Mouse (Mus musculus) B cell, adult (primary cell): ENCODE measurements around the gene Taar8c. TPM values are rescaled to one million over a fixed set of nuclear protein-coding genes. Genes with fewer than 3 reads are reported as not detected.

ENCODE experiments used
- total RNA-seq: library from RNA; stranded (reverse); gene quantifications from 4 replicates; pipeline ENCODE4 v1.2.4, GENCODE M21; 2023; ENCODE audit not compliant: inconsistent age

Gene Taar8c
- total RNA-seq, result not detected in 4 replicates

GRCm38 (mm10) chr10:24101812-24102211 lies at the start of gene Taar8c:
Taar8c (minus strand) TSS chr10:24101912.

DNA sequence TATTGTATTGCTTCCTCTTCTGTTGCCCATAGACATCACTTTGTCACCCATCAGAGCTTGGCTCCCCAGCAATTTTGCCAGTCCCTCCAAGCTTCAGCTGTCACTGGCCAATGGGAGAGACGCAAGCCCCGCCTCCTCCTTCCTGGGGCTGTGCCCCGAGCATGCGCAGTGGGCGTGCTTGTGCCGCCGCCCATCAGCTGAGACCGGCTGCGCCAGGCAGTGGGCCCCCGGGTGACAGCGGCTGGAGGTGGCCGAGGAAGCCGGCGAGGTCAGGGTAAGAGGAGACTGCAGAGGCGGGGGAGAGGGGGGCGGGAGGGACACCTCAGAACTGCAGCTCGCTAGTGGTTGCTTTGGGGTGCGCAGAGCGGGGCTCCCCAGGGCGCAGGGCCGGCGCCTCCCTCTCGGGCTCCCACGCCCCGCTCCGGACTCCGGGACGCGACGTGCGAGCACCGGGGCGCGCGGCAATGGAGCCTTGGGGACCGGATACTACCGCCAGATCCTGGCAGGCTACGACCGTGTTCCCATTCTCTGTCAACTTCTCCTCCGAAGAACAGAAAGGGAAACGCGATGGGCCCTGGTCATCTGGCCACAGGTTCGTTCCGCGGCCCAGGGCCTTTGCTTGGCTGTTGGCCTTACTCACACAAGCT lies 47.5 kb upstream of the Taar8c start, which contains the start of gene Stx7:
TSS of gene Stx7 (plus strand) at position 168 of the 647 bp plus-strand sequence.

GRCm38 (mm10) chr10:24109434-24109833 lies 7.7 kb upstream of the Taar8c start, which contains the start of gene Taar9:
Taar9 (minus strand) TSS chr10:24109534.

GRCm38 (mm10) chr10:24092194-24092593 lies 9.5 kb downstream of the Taar8c start, which contains the start of gene Taar8b:
Taar8b (minus strand) TSS chr10:24092294.

DNA sequence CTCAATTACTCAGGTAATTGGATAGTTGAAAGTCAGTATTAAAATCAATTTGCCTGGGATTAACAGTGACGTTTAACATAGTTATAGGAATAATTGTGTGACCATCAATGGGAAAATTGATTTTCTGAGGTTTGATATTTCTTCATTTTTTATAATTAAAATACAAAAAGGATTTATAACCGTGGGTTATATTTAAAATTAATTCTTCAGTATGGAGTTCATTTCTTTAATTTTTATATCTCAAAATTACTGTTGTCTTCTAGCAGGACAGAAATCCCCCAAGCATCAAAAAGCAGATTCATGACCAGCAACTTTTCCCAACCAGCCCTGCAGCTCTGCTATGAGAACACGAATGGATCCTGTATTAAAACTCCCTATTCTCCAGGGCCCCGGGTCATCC lies 25.5 kb downstream of the Taar8c start, which contains the start of gene Taar8a:
TSS of gene Taar8a (plus strand) at position 301 of the 400 bp plus-strand sequence.

Other genes with a start within 250 kb of the Taar8c start
- not detected in 4 replicates for gene Vnn1, start 207.2 kb downstream of the Taar8c start, total RNA-seq
- gene Taar1, start 181.6 kb downstream of the Taar8c start, total RNA-seq, result not detected in 4 replicates
- gene Taar2, start 163.3 kb downstream of the Taar8c start, total RNA-seq, result not detected in 4 replicates
- not detected in 4 replicates for gene Taar3, start 152.4 kb downstream of the Taar8c start, total RNA-seq
- gene Taar4, start 141.4 kb downstream of the Taar8c start, total RNA-seq, result not detected in 4 replicates
- gene Taar5, start 131.2 kb downstream of the Taar8c start, total RNA-seq, result not detected in 4 replicates
- gene Taar6, start 116.3 kb downstream of the Taar8c start, total RNA-seq, result not detected in 4 replicates
- gene Taar7a, start 108.4 kb downstream of the Taar8c start, total RNA-seq, result not detected in 4 replicates
- gene Taar7b, start 102.0 kb downstream of the Taar8c start, total RNA-seq, result not detected in 4 replicates
- gene Taar7d, start 74.7 kb downstream of the Taar8c start, total RNA-seq, result not detected in 4 replicates
- gene Taar7e, start 64.3 kb downstream of the Taar8c start, total RNA-seq, result not detected in 4 replicates
- not detected in 4 replicates for gene Taar7f, start 52.4 kb downstream of the Taar8c start, total RNA-seq
- gene Taar8a, start 25.4 kb downstream of the Taar8c start, total RNA-seq, result not detected in 4 replicates
- gene Taar8b, start 9.6 kb downstream of the Taar8c start, total RNA-seq, result not detected in 4 replicates
- gene Taar9, start 7.6 kb upstream of the Taar8c start, total RNA-seq, result not detected in 4 replicates
- gene Stx7, start 47.4 kb upstream of the Taar8c start, total RNA-seq, result 112 to 120 TPM (median 116 TPM) in 4 replicates
- gene Moxd1, start 121.6 kb upstream of the Taar8c start, total RNA-seq, result not detected in 4 replicates